Mouse (Mus musculus): ENCODE measurements around the gene Actrt2. TPM values are rescaled to one million over a fixed set of nuclear protein-coding genes. Genes with fewer than 3 reads are reported as not detected.

Actrt2 gene
- polyA plus RNA-seq (2014; fragmentation: Nextera tagmentation; extraction: Ambion mirVana), result not detected in 2 replicates

DNA sequence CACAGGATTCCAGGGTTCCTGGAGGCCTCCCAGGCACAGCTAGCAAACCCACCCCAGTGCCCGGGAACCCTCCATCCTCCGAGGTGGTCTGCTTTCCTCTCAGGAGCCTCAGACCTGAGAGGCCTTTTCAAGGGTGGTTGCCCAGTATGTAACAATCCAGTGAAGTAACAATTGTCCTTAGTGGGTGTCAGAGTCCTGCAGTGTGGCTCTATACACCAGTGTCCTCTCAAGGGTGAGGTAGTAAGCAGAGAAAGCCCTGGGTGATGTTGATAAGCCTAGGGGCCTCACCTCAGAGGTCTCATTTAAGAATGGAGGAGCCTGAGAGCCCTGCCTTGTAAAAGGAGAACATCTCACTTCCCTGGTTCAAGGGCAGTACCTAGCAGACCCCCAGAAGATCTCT lies at the start of gene Actrt2:
Actrt2 (minus strand) TSS at position 101 of the 400 bp plus-strand sequence.
- H3K27me3 ChIP-seq (ENCODE audit: control insufficient read depth, insufficient read depth, low read length), result peaks cover 2% of the 10 kb centered on the region; the same call in 1 of the 2 replicates
- 85% methylated on average over 2 of the region's 2 CpGs for WGBS
- H3K36me3 ChIP-seq (ENCODE audit: control insufficient read depth, insufficient read depth, low read length), result no peaks in the 10 kb centered on the region

DNA sequence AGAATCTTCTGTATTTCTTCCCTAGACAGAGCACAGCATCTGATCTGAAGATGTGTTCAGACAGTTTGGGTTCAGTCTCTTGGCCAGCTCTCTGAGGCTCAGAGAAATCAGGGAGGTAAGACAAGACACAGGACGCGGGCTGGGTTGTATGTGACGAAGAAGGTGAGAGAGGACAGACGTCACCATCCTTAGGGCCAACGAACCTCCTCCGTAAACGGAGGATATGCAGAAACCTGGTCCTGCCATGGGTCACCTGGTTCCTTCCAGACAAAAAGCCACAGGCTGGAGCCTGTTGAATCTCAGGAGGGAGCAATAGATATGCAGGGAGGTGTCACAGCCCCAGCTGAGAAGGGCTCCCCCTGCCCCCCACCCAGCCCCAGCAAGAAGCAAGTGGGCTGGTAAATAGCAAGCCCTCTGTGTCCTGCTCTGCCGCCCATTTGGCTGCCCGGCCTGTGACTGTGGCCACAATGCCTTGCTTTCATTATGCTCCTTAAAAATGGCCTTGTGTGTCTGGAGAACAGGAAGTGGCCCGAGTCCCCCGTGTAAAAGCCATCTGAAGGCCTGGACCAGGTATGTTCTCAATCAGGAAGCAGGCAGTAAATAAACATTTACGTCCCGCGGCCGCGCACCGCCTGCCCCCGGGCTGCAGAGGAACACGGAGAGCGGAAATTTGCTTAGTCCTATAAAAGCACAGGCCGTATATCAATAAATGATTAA lies 41.9 kb upstream of the Actrt2 start:
- WGBS, result 72% methylated on average over 21 of the region's 21 CpGs
- H3K27ac ChIP-seq (ENCODE audit: low read depth, low read length), result no peak overlapping the region
- H3K4me3 ChIP-seq (ENCODE audit: low read depth, low read length), result no peak overlapping the region
- no peaks in the 10 kb centered on the region for H3K4me1 ChIP-seq (replicated peaks; ENCODE audit: control insufficient read depth, insufficient read depth, low read length)
- no peaks in the 10 kb centered on the region for H3K36me3 ChIP-seq (ENCODE audit: control insufficient read depth, insufficient read depth, low read length)
- H3K27me3 ChIP-seq (ENCODE audit: control insufficient read depth, insufficient read depth, low read length), result no peaks in the 10 kb centered on the region
- no peaks in the 10 kb centered on the region for H3K9me3 ChIP-seq (ENCODE audit: control insufficient read depth, low read length)
- no peak for ATAC-seq (ENCODE audit: low FRiP score)
- no peak for DNase-seq (ENCODE audit: low spot score)
- H3K4me2 ChIP-seq (replicated peaks; ENCODE audit: low read depth, low read length), result no peak overlapping the region
- H3K9ac ChIP-seq (ENCODE audit: low read depth, low read length), result no peak overlapping the region

More for the DNA sequence above, at the start of gene Actrt2:
- Histone ChIP-seq H3K4me2 (replicated peaks; ENCODE audit: low read depth, low read length) (no peak within 1 kb of the TSS), H3K9me3 (ENCODE audit: control insufficient read depth, low read length) (no peaks in the 10 kb centered on the region), H3K4me3 (ENCODE audit: low read depth, low read length) (no peak within 1 kb of the TSS), H3K27ac (ENCODE audit: low read depth, low read length) (no peak within 1 kb of the TSS), H3K4me1 (replicated peaks; ENCODE audit: control insufficient read depth, insufficient read depth, low read length) (no peaks in the 10 kb centered on the region), H3K9ac (ENCODE audit: low read depth, low read length) (no peak within 1 kb of the TSS)
- DNase-seq (ENCODE audit: low spot score), result no peak
- ATAC-seq (ENCODE audit: low FRiP score), result no peak

DNA sequence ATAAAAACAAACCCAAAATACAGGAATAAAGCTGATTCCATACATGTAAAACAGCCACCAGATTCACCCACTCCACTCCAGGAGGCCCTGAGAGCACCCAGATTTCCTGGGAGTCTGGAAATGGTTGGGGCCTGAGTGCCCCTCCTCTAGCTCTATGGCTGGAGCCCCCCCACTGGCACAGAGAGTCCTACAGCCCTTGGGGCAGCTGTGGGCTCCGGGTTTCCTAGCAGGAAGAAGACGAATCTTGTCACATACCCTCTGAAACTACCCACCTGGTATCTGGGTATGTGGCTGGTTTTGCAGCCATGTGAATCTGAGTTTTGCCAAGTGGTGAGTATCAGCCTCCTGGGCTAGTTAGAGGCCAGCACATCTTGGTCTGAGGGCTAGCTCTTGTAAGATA lies 41.1 kb upstream of the Actrt2 start:
- no peak for ATAC-seq (ENCODE audit: low FRiP score)
- no peaks in the 10 kb centered on the region for H3K4me1 ChIP-seq (replicated peaks; ENCODE audit: control insufficient read depth, insufficient read depth, low read length)
- WGBS, result 78% methylated on average over 2 of the region's 2 CpGs

DNA sequence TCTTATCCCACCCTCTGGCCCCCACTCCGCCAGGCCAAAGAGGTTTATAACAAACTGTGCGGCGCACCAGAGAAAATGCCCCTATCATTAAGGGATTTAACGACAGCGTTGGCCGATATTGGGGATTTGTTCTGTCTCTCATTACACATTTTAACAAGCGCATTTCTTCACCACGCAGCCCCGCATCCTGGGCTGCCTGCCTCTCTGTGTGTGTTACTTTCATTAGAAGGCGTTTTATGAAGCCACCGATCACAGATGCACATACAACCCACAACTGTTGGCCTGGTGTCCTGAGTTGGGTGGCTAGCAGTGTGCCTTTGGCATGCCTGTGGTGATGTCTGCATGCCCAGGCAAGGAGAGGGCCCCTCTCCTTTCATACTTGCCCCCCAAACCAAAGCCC lies 40.6 kb upstream of the Actrt2 start:
- H3K9me3 ChIP-seq (ENCODE audit: control insufficient read depth, low read length), result no peaks in the 10 kb centered on the region
- ATAC-seq (ENCODE audit: low FRiP score) (no peak), DNase-seq (ENCODE audit: low spot score) (no peak)
- WGBS, result 92% methylated on average over 11 of the region's 11 CpGs
- no peak overlapping the region for H3K9ac ChIP-seq (ENCODE audit: low read depth, low read length)
- no peaks in the 10 kb centered on the region for H3K27me3 ChIP-seq (ENCODE audit: control insufficient read depth, insufficient read depth, low read length)
- no peak overlapping the region for H3K4me2 ChIP-seq (replicated peaks; ENCODE audit: low read depth, low read length)
- H3K36me3 ChIP-seq (ENCODE audit: control insufficient read depth, insufficient read depth, low read length), result no peaks in the 10 kb centered on the region
- H3K4me1 ChIP-seq (replicated peaks; ENCODE audit: control insufficient read depth, insufficient read depth, low read length), result no peaks in the 10 kb centered on the region
- no peak overlapping the region for H3K27ac ChIP-seq (ENCODE audit: low read depth, low read length)
- no peak overlapping the region for H3K4me3 ChIP-seq (ENCODE audit: low read depth, low read length)

More for the DNA sequence above, 41.1 kb upstream of the Actrt2 start:
- no peak overlapping the region for H3K4me3 ChIP-seq (ENCODE audit: low read depth, low read length)
- no peak overlapping the region for H3K27ac ChIP-seq (ENCODE audit: low read depth, low read length)
- DNase-seq (ENCODE audit: low spot score), result no peak
- no peaks in the 10 kb centered on the region for H3K27me3 ChIP-seq (ENCODE audit: control insufficient read depth, insufficient read depth, low read length)
- H3K9ac ChIP-seq (ENCODE audit: low read depth, low read length), result no peak overlapping the region
- no peak overlapping the region for H3K4me2 ChIP-seq (replicated peaks; ENCODE audit: low read depth, low read length)
- H3K9me3 ChIP-seq (ENCODE audit: control insufficient read depth, low read length), result no peaks in the 10 kb centered on the region
- no peaks in the 10 kb centered on the region for H3K36me3 ChIP-seq (ENCODE audit: control insufficient read depth, insufficient read depth, low read length)

DNA sequence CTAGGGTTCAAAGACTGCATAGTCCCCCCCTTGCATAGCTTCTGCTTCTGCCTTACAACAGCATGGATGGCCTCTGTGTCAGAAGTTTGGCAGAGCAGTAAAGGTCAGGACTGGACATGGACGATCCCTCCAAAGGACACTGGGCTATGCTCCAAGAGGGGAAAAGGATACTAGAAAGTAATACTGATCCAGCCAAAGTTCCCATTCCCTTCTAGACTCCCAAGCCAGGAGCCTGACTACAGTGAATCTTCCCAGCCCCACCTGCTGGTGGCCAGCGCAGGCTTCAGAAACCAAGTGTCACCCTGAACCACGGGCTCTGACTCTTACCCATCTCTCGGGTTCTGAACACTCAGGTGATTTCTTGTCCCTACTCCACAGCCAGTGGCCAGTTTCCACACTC lies 39.9 kb upstream of the Actrt2 start:
- DNase-seq (ENCODE audit: low spot score), result no peak
- Histone ChIP-seq H3K36me3 (ENCODE audit: control insufficient read depth, insufficient read depth, low read length) (no peaks in the 10 kb centered on the region), H3K9ac (ENCODE audit: low read depth, low read length) (no peak overlapping the region), H3K4me3 (ENCODE audit: low read depth, low read length) (no peak overlapping the region), H3K27ac (ENCODE audit: low read depth, low read length) (no peak overlapping the region), H3K4me2 (replicated peaks; ENCODE audit: low read depth, low read length) (no peak overlapping the region), H3K9me3 (ENCODE audit: control insufficient read depth, low read length) (no peaks in the 10 kb centered on the region), H3K4me1 (replicated peaks; ENCODE audit: control insufficient read depth, insufficient read depth, low read length) (no peaks in the 10 kb centered on the region), H3K27me3 (ENCODE audit: control insufficient read depth, insufficient read depth, low read length) (no peaks in the 10 kb centered on the region)
- ATAC-seq (ENCODE audit: low FRiP score), result no peak
- 87% methylated on average over 4 of the region's 4 CpGs for WGBS

DNA sequence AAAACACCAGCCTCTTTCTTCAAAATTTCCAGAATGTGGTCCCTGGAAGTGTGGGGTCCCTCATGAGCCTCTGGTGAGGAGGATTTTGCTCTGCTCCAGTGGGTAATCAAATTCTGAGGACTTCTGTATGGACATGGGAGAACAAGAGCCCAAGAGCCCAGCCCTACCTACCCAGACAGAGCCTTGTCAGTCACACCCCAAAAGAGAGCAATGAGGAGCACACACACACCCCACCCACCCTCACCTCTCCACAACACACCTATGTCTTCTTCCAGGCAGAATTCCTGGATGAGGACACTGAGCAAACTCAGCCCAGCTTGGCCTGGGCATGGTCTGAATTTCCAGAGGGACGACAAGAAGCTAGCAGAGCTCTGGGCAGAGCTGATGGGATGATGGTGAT lies 38.8 kb upstream of the Actrt2 start:
- H3K4me1 ChIP-seq (replicated peaks; ENCODE audit: control insufficient read depth, insufficient read depth, low read length), result no peaks in the 10 kb centered on the region
- ATAC-seq (ENCODE audit: low FRiP score), result no peak
- H3K27ac ChIP-seq (ENCODE audit: low read depth, low read length), result no peak overlapping the region
- no peaks in the 10 kb centered on the region for H3K36me3 ChIP-seq (ENCODE audit: control insufficient read depth, insufficient read depth, low read length)
- H3K27me3 ChIP-seq (ENCODE audit: control insufficient read depth, insufficient read depth, low read length), result no peaks in the 10 kb centered on the region
- no peak overlapping the region for H3K4me3 ChIP-seq (ENCODE audit: low read depth, low read length)
- H3K4me2 ChIP-seq (replicated peaks; ENCODE audit: low read depth, low read length), result no peak overlapping the region
- H3K9me3 ChIP-seq (ENCODE audit: control insufficient read depth, low read length), result no peaks in the 10 kb centered on the region
- no peak overlapping the region for H3K9ac ChIP-seq (ENCODE audit: low read depth, low read length)
- 80% methylated on average over 1 of the region's 1 CpGs for WGBS
- no peak for DNase-seq (ENCODE audit: low spot score)

DNA sequence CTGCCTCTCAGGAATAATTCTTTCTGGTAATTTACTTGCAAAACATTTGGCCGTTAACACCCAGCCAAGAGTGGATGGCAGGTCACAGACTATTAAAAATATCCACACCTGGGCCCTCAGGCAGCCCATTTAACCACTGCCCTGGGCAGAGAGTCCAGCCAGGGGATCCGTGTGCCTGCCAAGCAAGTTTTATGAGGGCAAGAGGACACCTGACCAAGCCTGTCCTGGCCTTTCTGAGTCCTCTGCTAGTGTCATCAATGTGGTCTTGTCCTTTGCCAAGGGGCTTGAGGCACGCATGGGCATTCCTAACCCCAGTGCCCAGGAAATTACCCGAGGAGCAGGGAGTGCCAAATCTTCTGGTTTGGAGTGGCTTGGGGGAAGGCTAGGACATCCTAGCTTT lies 38.0 kb upstream of the Actrt2 start:
- Histone ChIP-seq H3K4me3 (ENCODE audit: low read depth, low read length) (no peak overlapping the region), H3K9me3 (ENCODE audit: control insufficient read depth, low read length) (no peaks in the 10 kb centered on the region), H3K4me1 (replicated peaks; ENCODE audit: control insufficient read depth, insufficient read depth, low read length) (no peaks in the 10 kb centered on the region), H3K27me3 (ENCODE audit: control insufficient read depth, insufficient read depth, low read length) (no peaks in the 10 kb centered on the region), H3K36me3 (ENCODE audit: control insufficient read depth, insufficient read depth, low read length) (no peaks in the 10 kb centered on the region), H3K27ac (ENCODE audit: low read depth, low read length) (no peak overlapping the region), H3K4me2 (replicated peaks; ENCODE audit: low read depth, low read length) (no peak overlapping the region), H3K9ac (ENCODE audit: low read depth, low read length) (no peak overlapping the region)
- no peak for DNase-seq (ENCODE audit: low spot score)
- ATAC-seq (ENCODE audit: low FRiP score), result no peak
- WGBS, result 86% methylated on average over 4 of the region's 4 CpGs

DNA sequence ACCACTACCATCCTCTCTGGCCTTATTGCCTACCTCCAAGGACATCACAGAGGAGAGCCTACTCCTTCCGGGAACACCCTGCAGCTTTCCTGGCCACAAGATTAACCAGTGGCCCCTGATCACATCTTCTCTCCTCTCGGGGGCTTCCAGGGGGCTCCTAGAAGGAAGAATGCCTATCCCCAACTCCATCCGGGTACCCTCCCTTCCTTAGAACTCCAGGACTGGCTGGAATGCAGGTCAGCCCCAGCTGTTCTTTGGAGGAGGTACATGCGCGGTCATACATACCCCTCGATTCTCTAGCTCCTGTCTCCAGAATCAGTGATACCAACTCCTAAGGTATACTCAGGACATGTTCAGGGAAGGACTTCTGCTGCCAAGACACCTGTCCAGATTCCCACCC lies 37.4 kb upstream of the Actrt2 start:
- H3K36me3 ChIP-seq (ENCODE audit: control insufficient read depth, insufficient read depth, low read length), result no peaks in the 10 kb centered on the region
- DNase-seq (ENCODE audit: low spot score) (no peak), ATAC-seq (ENCODE audit: low FRiP score) (no peak)
- H3K27ac ChIP-seq (ENCODE audit: low read depth, low read length), result no peak overlapping the region
- H3K27me3 ChIP-seq (ENCODE audit: control insufficient read depth, insufficient read depth, low read length), result no peaks in the 10 kb centered on the region
- no peaks in the 10 kb centered on the region for H3K4me1 ChIP-seq (replicated peaks; ENCODE audit: control insufficient read depth, insufficient read depth, low read length)
- no peak overlapping the region for H3K4me3 ChIP-seq (ENCODE audit: low read depth, low read length)
- H3K4me2 ChIP-seq (replicated peaks; ENCODE audit: low read depth, low read length), result no peak overlapping the region
- no peak overlapping the region for H3K9ac ChIP-seq (ENCODE audit: low read depth, low read length)
- WGBS, result 86% methylated on average over 6 of the region's 6 CpGs
- no peaks in the 10 kb centered on the region for H3K9me3 ChIP-seq (ENCODE audit: control insufficient read depth, low read length)

DNA sequence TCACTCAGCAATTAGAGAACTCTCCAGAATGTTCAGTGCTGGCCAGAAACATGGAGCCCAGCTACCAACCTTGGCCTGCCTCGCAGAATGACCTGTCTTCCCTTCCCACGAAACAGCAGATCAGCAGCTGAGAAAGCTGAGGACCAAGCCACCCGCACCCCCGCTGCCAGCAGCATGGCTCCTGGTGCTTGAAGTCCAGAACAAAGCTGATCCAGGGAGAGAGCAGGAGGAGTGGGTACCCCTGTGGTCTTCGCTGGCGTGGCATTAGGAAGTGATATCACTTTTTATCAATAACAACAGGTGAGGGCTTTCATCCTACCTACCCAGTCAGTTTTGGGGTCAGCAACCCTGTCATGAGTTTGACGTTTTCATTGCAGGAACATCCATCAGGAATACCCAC lies 36.9 kb upstream of the Actrt2 start:
- ATAC-seq (ENCODE audit: low FRiP score), result no peak
- no peak for DNase-seq (ENCODE audit: low spot score)
- H3K9me3 ChIP-seq (ENCODE audit: control insufficient read depth, low read length), result no peaks in the 10 kb centered on the region
- H3K36me3 ChIP-seq (ENCODE audit: control insufficient read depth, insufficient read depth, low read length), result no peaks in the 10 kb centered on the region
- H3K27ac ChIP-seq (ENCODE audit: low read depth, low read length), result no peak overlapping the region
- WGBS, result 82% methylated on average over 7 of the region's 7 CpGs
- H3K9ac ChIP-seq (ENCODE audit: low read depth, low read length), result no peak overlapping the region
- no peaks in the 10 kb centered on the region for H3K27me3 ChIP-seq (ENCODE audit: control insufficient read depth, insufficient read depth, low read length)
- H3K4me1 ChIP-seq (replicated peaks; ENCODE audit: control insufficient read depth, insufficient read depth, low read length), result no peaks in the 10 kb centered on the region
- H3K4me2 ChIP-seq (replicated peaks; ENCODE audit: low read depth, low read length), result no peak overlapping the region
- no peak overlapping the region for H3K4me3 ChIP-seq (ENCODE audit: low read depth, low read length)

Measured in hindbrain, embryonic 11.5 days (tissue).